Mouse (Mus musculus): ENCODE measurements at regions not wholly inside any gene's neighbourhood (a gene's known extent, or its start where the extent isn't known, plus 50 kb on each side); places are given as distances from the start of the nearest gene placed in this dataset.

DNA sequence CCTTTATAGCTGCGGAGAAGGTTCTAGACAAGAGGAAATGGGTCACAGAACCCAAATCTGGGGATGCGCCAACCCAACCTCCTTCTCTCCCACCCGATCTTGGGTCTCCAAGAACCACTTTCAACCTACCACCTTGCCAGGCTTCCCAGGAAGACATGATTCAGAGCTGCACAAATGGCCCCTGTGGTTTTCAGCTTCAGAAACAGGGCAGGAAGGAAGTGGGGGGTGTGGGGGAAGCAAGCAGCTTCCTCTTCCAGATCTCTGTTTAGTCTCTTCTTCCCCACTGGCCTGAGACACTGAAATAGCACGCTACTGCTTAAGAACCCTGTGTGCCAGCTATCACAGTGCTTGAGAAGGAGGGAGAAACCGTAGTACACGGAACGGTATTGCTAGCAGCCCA is 70.4 kb upstream of the Gpr12 start:
- DNase-seq (ENCODE audit: low spot score), result no peak
- WGBS, result 79% methylated on average over 7 of the region's 7 CpGs

DNA sequence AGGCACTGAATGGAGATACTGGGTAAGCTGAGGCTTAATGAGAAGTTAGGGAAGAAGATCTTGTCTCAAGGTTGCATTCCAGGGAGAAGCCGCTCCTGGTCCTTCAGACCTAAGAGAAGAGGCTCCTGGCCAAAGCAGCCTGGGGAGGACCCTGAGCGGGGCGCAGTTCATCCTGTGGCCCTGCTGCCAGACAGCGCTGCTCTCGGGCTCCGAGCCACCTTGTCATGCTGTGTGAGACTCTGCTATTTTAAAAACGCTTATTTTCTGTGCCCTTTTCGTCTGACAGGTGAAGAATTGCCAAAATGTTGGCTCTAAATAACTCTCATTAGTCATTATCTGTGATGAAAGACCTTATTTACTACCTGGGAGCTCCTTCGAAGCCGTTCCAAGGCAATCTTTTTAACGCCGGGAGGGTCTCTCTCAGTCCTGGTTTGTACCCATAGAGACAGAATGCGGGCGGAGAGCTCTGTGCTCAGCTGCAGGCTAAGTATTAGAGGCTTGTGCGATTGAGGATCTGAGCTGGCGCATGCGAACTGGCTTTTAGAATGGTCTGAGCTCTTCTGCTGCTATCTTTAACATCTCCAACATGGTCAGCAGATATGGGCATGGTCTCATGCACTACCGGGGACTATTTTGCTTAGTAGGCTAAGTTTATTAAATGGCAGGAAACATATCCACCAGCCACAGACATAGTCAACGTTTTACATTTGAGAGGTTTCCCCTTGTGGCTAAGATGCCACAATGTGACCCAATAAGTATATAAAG is 68.8 kb upstream of the Gpr12 start:
- WGBS, result 85% methylated on average over 19 of the region's 19 CpGs
- Histone ChIP-seq H3K27ac (no peak overlapping the region), H3K9me3 (no peaks in the 10 kb centered on the region), H3K36me3 (no peaks in the 10 kb centered on the region), H3K27me3 (ENCODE audit: insufficient read depth, poor library complexity, severe bottlenecking) (peaks cover 6% of the 10 kb centered on the region), H3K4me3 (no peak overlapping the region), H3K4me1 (replicated peaks) (peaks cover 13% of the 10 kb centered on the region; the same call in 1 of the 2 replicates)
- no peak for DNase-seq (ENCODE audit: low spot score)

More for the DNA sequence above, 70.4 kb upstream of the Gpr12 start:
- Histone ChIP-seq H3K27me3 (ENCODE audit: insufficient read depth, poor library complexity, severe bottlenecking) (peaks cover 6% of the 10 kb centered on the region), H3K27ac (no peak overlapping the region), H3K36me3 (no peaks in the 10 kb centered on the region), H3K9me3 (no peaks in the 10 kb centered on the region), H3K4me1 (replicated peaks) (peaks cover 10% of the 10 kb centered on the region; the same call in 1 of the 2 replicates), H3K4me3 (no peak overlapping the region)

DNA sequence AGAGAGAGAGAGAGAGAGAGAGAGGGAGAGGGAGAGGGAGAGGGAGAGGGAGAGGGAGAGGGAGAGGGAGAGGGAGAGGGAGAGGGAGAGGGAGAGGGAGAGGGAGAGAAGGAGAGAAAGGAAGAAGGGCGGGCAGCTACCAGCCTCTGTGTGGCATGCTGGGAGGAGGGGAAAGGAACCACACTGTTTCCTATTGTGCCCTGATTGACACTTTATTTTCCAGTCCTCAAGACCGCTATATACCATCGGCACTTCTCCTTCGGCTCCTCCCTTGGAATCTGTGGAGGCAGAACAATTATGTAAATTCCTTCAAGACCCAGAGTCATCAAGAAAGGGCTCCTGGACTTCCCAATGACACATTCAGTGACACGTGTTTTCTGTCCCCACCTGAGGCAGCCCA is 67.8 kb upstream of the Gpr12 start:
- WGBS, result 23% methylated on average over 5 of the region's 5 CpGs
- Histone ChIP-seq H3K27ac (no peak overlapping the region), H3K4me1 (replicated peaks) (peaks cover 18% of the 10 kb centered on the region; the same call in 1 of the 2 replicates), H3K36me3 (no peaks in the 10 kb centered on the region), H3K27me3 (ENCODE audit: insufficient read depth, poor library complexity, severe bottlenecking) (peaks cover 6% of the 10 kb centered on the region), H3K9me3 (no peaks in the 10 kb centered on the region), H3K4me3 (no peak overlapping the region)
- DNase-seq (ENCODE audit: low spot score), result no peak

DNA sequence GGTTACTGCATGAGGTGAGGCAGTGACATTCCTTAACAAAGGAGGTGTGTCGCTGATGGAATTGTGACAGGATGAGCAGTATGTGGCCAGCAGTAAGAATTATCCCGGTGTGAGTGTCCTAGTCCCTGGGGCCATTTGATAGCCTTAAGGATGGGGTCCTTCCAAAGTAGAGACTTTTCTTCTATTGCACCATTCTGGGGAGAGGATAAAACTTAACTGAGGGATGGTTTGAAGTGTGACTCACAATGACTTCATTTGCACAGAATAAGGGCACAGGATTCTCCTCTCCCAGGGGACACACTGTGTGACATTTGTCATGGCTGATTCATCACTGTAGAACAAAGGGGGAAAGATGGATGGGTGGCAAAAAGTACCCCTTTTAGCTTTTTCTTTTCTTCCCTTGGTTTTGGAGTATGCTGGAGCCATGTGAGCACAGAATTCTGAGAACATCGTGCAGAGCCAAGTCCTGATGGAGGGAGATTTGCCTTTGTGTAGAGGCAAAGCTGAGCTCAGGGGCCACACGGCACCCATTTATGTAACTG is 63.6 kb upstream of the Gpr12 start:
- H3K27me3 ChIP-seq (ENCODE audit: insufficient read depth, poor library complexity, severe bottlenecking), result peaks cover 6% of the 10 kb centered on the region
- no peaks in the 10 kb centered on the region for H3K36me3 ChIP-seq
- H3K4me1 ChIP-seq (replicated peaks), result peaks cover 19% of the 10 kb centered on the region; the same call in 1 of the 2 replicates
- no peaks in the 10 kb centered on the region for H3K9me3 ChIP-seq
- H3K4me3 ChIP-seq, result no peak overlapping the region
- no peak overlapping the region for H3K27ac ChIP-seq
- no peak for DNase-seq (ENCODE audit: low spot score)
- WGBS, result 62% methylated on average over 4 of the region's 4 CpGs

DNA sequence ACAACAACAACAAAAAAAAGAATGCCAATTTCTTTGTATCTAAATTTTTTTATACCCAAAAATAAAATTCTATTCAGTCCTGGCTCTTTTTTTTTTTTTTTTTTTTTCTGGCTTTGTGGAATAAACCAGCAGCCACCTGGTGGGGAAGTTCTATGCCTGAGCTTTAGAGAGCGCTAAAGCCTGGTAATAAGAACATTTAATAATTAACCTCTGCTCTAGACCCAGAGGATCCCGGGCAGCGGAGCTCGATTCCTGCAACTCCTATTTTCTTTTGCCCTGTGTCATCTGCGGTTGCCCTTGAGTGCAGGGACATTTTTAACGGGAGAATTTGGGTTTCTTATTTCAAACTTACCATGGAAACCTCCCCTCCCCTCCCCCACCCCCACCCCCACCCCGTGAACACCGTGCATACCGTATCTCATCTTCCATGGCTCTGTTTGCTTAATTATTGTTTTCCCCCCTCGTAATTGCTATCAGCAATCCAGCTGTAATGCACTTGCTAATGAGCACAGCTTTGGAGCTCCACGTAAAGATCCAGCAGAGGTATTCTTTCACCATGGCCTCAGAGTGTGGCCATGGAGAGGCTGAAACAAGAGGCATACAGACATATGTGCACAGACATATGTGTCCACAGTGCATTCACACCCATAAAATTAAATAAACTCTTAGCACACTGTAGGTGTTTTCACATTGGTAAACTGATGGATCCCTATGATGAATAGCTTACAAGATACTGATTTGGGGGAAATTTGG is 62.8 kb upstream of the Gpr12 start:
- WGBS, result 55% methylated on average over 11 of the region's 11 CpGs
- Histone ChIP-seq H3K4me1 (replicated peaks) (peaks cover 11% of the 10 kb centered on the region; the same call in 1 of the 2 replicates), H3K36me3 (no peaks in the 10 kb centered on the region), H3K4me3 (no peak overlapping the region), H3K27me3 (ENCODE audit: insufficient read depth, poor library complexity, severe bottlenecking) (peaks cover 6% of the 10 kb centered on the region), H3K9me3 (no peaks in the 10 kb centered on the region), H3K27ac (no peak overlapping the region)
- DNase-seq (ENCODE audit: low spot score), result no peak

DNA sequence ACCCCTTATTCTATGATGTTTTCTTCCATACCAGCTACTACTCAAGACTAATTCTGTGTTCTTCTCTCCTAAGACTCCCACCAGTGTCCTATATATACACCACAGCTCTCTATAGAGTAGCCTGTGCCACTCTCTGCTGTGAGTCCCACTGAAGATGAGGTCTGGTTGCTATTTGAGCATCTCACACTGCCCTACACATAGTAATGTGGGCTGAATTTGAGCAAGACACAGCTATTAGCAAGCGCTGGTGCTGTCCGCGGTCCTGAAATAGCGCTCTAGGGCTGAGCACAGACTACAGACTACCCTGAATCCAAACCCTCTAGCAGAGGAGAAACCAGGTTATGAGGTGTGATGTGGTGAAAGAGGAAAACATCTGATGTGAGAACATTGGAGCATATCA is 59.5 kb upstream of the Gpr12 start:
- WGBS, result 5% methylated on average over 4 of the region's 4 CpGs

DNA sequence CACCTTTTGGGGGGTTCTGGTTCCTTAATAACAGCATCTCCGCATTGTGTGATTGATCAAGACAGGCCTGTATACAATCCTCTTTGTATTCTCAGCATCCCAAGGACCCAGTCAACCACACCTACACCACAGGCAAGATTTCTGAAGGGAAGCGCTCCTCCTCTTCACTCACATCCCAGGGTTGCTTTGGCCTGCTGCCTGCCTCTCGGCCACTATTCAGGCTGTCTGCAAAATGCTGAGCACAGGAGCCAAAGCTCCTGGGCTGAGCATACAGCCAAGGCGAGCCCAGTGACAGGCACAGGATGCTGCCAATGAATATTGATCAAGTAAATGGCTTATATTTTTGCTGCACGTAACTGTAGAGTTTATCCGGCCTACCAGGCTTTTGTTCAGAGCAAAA is 56.9 kb upstream of the Gpr12 start:
- DNase-seq (ENCODE audit: low spot score), result no peak
- Histone ChIP-seq H3K27me3 (ENCODE audit: insufficient read depth, poor library complexity, severe bottlenecking) (no peaks in the 10 kb centered on the region), H3K4me1 (replicated peaks) (no peaks in the 10 kb centered on the region), H3K4me3 (no peak overlapping the region), H3K36me3 (no peaks in the 10 kb centered on the region), H3K27ac (no peak overlapping the region), H3K9me3 (peaks cover 3% of the 10 kb centered on the region; the same call in 1 of the 2 replicates)
- 85% methylated on average over 6 of the region's 6 CpGs for WGBS

More for the DNA sequence above, 59.5 kb upstream of the Gpr12 start:
- Histone ChIP-seq H3K27me3 (ENCODE audit: insufficient read depth, poor library complexity, severe bottlenecking) (no peaks in the 10 kb centered on the region), H3K36me3 (no peaks in the 10 kb centered on the region), H3K9me3 (no peaks in the 10 kb centered on the region), H3K4me3 (no peak overlapping the region), H3K27ac (no peak overlapping the region), H3K4me1 (replicated peaks) (peaks cover 11% of the 10 kb centered on the region; the same call in 1 of the 2 replicates)
- peak; percentile 71 for DNase-seq (ENCODE audit: low spot score)

DNA sequence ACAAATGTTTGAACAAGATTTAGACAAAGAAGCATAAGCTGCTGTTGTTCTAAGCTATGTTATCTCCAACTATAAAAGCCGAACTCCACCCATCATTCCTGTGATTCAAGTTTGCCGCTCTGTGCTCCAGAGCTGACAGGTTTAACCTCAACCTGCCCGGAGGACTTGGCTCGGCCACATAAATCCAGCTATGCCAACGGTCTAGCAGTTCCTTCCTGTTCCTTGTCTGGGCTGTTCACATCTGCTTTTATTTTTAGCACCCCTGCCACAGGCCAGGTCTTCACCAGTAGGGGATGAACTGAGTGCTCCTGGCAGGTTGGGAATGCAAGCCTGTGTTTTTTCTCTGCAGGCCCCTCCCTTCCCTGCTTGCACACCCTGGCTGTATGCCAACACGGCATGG is 51.8 kb upstream of the Gpr12 start:
- Histone ChIP-seq H3K4me3 (no peak overlapping the region), H3K9me3 (peaks cover 3% of the 10 kb centered on the region; the same call in 1 of the 2 replicates), H3K36me3 (no peaks in the 10 kb centered on the region), H3K27ac (no peak overlapping the region), H3K27me3 (ENCODE audit: insufficient read depth, poor library complexity, severe bottlenecking) (no peaks in the 10 kb centered on the region), H3K4me1 (replicated peaks) (no peaks in the 10 kb centered on the region)
- no peak for DNase-seq (ENCODE audit: low spot score)
- 89% methylated on average over 6 of the region's 6 CpGs for WGBS
